ENCODE assay signal across 10 mouse cellular contexts in genomic region chr6:87522236-87522635, GRCm38 (mm10). TPM values are rescaled to one million over a fixed set of nuclear protein-coding genes. Genes with fewer than 3 reads are reported as not detected.
DNase-seq lines count a peak whose midpoint lies in the region; ATAC-seq lines count a peak whose summit lies in the region.
"Had no signal": no experiment of that assay in that cellular context is flagged by ENCODE, and none has a peak within 500 bp of the region (broad histone marks: within the 10 kb centered on the region; RNA-seq: fewer than 3 reads in every experiment).

No protein-coding gene starts in this region.

- no peak for ATAC-seq in limb, embryonic 11.5 days (ENCODE audit: insufficient number of reproducible peaks, low FRiP score, low TSS enrichment, low read depth)

- no peaks in the 10 kb centered on the region for H3K4me1 ChIP-seq in limb, embryonic 11.5 days (ENCODE audit: control insufficient read depth, insufficient read depth, low read length)
- no peaks in the 10 kb centered on the region for H3K4me1 ChIP-seq in limb, embryonic 10.5 days
- H3K4me1 ChIP-seq: limb, embryonic 15.5 days had no signal

- intact Hi-C loops in heart, postnatal 36 days (cut with DNase I) = loop anchor here (5.0 kb wide), 1 partner anchor 125 kb away; no protein-coding TSS in a partner anchor

- no peak overlapping the region for H3K27ac ChIP-seq in limb, embryonic 11.5 days (replicated peaks; ENCODE audit: low read depth, low read length)
- no peak overlapping the region for H3K27ac ChIP-seq in limb, embryonic 10.5 days
- H3K27ac ChIP-seq: limb, embryonic 15.5 days had no signal

- no peak overlapping the region for H3K4me2 ChIP-seq in limb, embryonic 11.5 days (ENCODE audit: low read depth, severe bottlenecking)
- H3K4me2 ChIP-seq: limb, embryonic 15.5 days had no signal

- no peak overlapping the region for H3K9ac ChIP-seq in limb, embryonic 11.5 days (ENCODE audit: low read length)
- H3K9ac ChIP-seq: limb, embryonic 15.5 days had no signal

- H3K9me3 ChIP-seq in limb, embryonic 11.5 days (ENCODE audit: control insufficient read depth, low read length) = no peaks in the 10 kb centered on the region
- no peaks in the 10 kb centered on the region for H3K9me3 ChIP-seq in limb, embryonic 10.5 days (replicated peaks)
- H3K9me3 ChIP-seq: limb, embryonic 15.5 days had no signal

- 23% methylated on average over 3 of the region's 3 CpGs for WGBS in limb, embryonic 11.5 days
- WGBS in limb, embryonic 10.5 days = 32% methylated on average over 3 of the region's 3 CpGs

- no peaks in the 10 kb centered on the region for H3K36me3 ChIP-seq in limb, embryonic 11.5 days (ENCODE audit: control insufficient read depth, insufficient read depth, low read length)
- H3K36me3 ChIP-seq in limb, embryonic 10.5 days = no peaks in the 10 kb centered on the region
- H3K36me3 ChIP-seq: limb, embryonic 15.5 days had no signal

- no peaks in the 10 kb centered on the region for H3K27me3 ChIP-seq in limb, embryonic 11.5 days (ENCODE audit: control insufficient read depth, insufficient read depth, low read length)
- no peaks in the 10 kb centered on the region for H3K27me3 ChIP-seq in limb, embryonic 10.5 days (ENCODE audit: low read depth, poor library complexity, severe bottlenecking)
- H3K27me3 ChIP-seq: limb, embryonic 15.5 days had no signal

- DNase-seq in adrenal gland, adult 18-20 months (ENCODE audit: low spot score in 2 of 2) = peak; percentile 53 to 54
- no peak for DNase-seq in adrenal gland, postnatal 4 days (ENCODE audit: low spot score in 2 of 2)
- peak; percentile 40 for DNase-seq in limb, embryonic 11.5 days (ENCODE audit: low spot score)
- no peak for DNase-seq in limb, embryonic 10.5 days (ENCODE audit: low spot score)
- peak; percentile 58 to 70 for DNase-seq in adrenal gland, postnatal 36 days
- peak; percentile 35 to 69 for DNase-seq in heart, postnatal 36 days
- DNase-seq in lung, postnatal 10 days = peak; percentile 76
- no peak for DNase-seq in spleen, postnatal 14 days (ENCODE audit: low spot score in 2 of 2)

- no peak overlapping the region for H3K4me3 ChIP-seq in limb, embryonic 11.5 days (ENCODE audit: low read depth, low read length)
- no peak overlapping the region for H3K4me3 ChIP-seq in limb, embryonic 10.5 days
- H3K4me3 ChIP-seq: erythroblast, embryonic 14.5 days; limb, embryonic 15.5 days had no signal

RNA-seq across cellular contexts. Expression of gene Arhgap25, which starts 10.8 kb away (rescaled TPM):
- 1 to 10 TPM; 2.9 to 5.0 TPM for total RNA-seq in adrenal gland, adult 18-20 months (2021)
- total RNA-seq in adrenal gland, postnatal 4 days (2021) = 1 to 10 TPM; 5.8 to 6.1 TPM
- 2.5 and 2.6 TPM in 2 replicates for polyA plus RNA-seq in limb, embryonic 11.5 days (2014; fragmentation: Nextera tagmentation; extraction: Ambion mirVana)
- polyA plus RNA-seq in limb, embryonic 10.5 days (2016; fragmentation: Nextera tagmentation; extraction: Ambion mirVana) = 2.3 and 2.6 TPM in 2 replicates
- total RNA-seq in adrenal gland, postnatal 36 days (2021) = 1 to 10 TPM; 2.8 to 3.7 TPM
- total RNA-seq in heart, postnatal 36 days (2021) = 1 to 10 TPM; 3.0 to 3.7 TPM
- polyA plus RNA-seq: erythroblast, embryonic 14.5 days had no signal

Comparison
In these comparisons a context has a peak if more than half of its experiments do, and no peak if none do; other contexts are left out.
1. DNase-seq: peak in adrenal gland, adult 18-20 months (2 of 2), limb, embryonic 11.5 days (single experiment), adrenal gland, postnatal 36 days (2 of 2), heart, postnatal 36 days (2 of 2) and lung, postnatal 10 days (single experiment); none in adrenal gland, postnatal 4 days (0 of 2), limb, embryonic 10.5 days (single experiment) and spleen, postnatal 14 days (0 of 2).